Mouse (Mus musculus): Measurements from ENCODE around the gene Gstp2. TPM values are rescaled to one million over a fixed set of nuclear protein-coding genes. Genes with fewer than 3 reads are reported as not detected.

The Gstp2 gene
- polyA plus RNA-seq, 1 experiment from 2014 or later, result 151 TPM

DNA sequence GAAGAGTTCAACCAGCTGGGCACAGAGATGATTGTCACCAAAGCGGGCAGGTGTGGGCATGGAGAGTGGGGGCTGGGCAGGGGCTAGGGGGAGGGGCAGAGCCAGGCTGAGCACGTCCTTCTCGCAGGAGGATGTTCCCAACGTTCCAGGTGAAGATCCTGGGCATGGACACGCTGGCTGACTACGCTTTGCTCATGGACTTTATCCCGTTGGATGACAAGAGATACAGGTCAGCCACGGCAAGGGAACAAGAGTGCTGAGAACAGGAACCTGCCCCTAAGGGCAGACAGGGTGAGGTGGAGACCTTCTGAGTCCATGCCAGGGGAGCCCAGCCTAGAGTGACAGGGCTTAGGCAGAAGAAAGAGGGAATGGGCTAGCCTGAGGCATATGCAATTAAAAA, 49.1 kb downstream of the Gstp2 start:
- Histone ChIP-seq H3K4me3 (ENCODE audit: low read depth, low read length) (no peak overlapping the region), H3K27ac (ENCODE audit: low read depth, low read length) (no peak overlapping the region), H3K36me3 (ENCODE audit: control insufficient read depth, insufficient read depth) (no peaks in the 10 kb centered on the region), H3K27me3 (replicated peaks; ENCODE audit: control insufficient read depth, insufficient read depth, low read length) (no peaks in the 10 kb centered on the region), H3K4me2 (replicated peaks; ENCODE audit: low read depth) (no peak overlapping the region), H3K9ac (ENCODE audit: low read depth, low read length) (no peak overlapping the region), H3K9me3 (ENCODE audit: control insufficient read depth) (no peaks in the 10 kb centered on the region), H3K4me1 (replicated peaks; ENCODE audit: control insufficient read depth, insufficient read depth, low read length) (peaks cover 15% of the 10 kb centered on the region; the same call in 1 of the 2 replicates)
- WGBS, result 48% methylated on average over 8 of the region's 8 CpGs
- ATAC-seq, result no peak
- TF ChIP-seq CTCF (IDR thresholded peaks at IDR 0.05; ENCODE audit: low read depth), result no peak

DNA sequence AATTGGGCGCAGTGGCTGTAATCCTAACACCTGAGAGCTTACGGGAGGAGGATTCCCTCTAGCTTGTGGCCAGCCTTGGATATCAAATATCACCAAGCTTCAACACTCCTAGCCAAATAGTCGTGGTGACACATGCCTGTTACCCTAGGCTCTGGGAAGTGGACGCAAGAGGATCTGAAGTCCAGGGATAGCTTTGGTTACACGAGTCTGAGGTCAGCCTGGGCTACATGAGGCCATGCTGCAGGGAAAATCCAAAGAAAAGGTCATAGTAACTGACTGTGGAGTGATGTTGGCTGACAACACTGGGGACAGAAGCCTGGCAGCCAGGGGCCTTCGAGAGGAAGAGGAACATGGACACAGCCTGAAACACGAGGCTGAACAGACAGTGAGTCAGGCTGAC, 49.7 kb downstream of the Gstp2 start:
- no peak for TF ChIP-seq CTCF (IDR thresholded peaks at IDR 0.05; ENCODE audit: low read depth)
- H3K4me1 ChIP-seq (replicated peaks; ENCODE audit: control insufficient read depth, insufficient read depth, low read length), result peaks cover 11% of the 10 kb centered on the region; the same call in 1 of the 2 replicates

DNA sequence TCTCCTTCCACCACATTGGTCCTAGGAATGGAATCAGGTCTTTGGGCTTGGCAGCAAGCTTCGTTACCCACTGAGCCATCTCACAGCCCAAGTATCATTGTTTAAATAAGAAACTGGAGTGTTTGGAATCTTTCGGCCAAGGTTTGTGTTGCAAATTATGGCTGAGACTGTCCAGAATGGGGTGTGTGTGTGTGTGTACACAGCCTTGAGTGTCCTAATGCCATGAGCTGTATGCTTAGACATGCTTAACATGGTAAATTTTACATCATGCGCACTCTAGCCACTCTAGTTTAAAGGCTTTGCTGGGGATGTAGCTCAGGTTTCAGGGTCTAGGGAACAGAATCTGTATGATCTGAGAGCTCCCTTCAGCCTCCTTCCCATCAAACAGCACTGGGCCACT, 50.3 kb downstream of the Gstp2 start:
- Histone ChIP-seq H3K27me3 (replicated peaks; ENCODE audit: control insufficient read depth, insufficient read depth, low read length) (no peaks in the 10 kb centered on the region), H3K4me2 (replicated peaks; ENCODE audit: low read depth) (no peak overlapping the region), H3K9me3 (ENCODE audit: control insufficient read depth) (no peaks in the 10 kb centered on the region), H3K27ac (ENCODE audit: low read depth, low read length) (no peak overlapping the region), H3K4me1 (replicated peaks; ENCODE audit: control insufficient read depth, insufficient read depth, low read length) (peaks cover 11% of the 10 kb centered on the region; the same call in 1 of the 2 replicates), H3K9ac (ENCODE audit: low read depth, low read length) (no peak overlapping the region), H3K36me3 (ENCODE audit: control insufficient read depth, insufficient read depth) (no peaks in the 10 kb centered on the region), H3K4me3 (ENCODE audit: low read depth, low read length) (no peak overlapping the region)
- ATAC-seq, result no peak
- no peak for TF ChIP-seq CTCF (IDR thresholded peaks at IDR 0.05; ENCODE audit: low read depth)
- 77% methylated on average over 3 of the region's 3 CpGs for WGBS

More for the DNA sequence above, 49.7 kb downstream of the Gstp2 start:
- Histone ChIP-seq H3K9me3 (ENCODE audit: control insufficient read depth) (no peaks in the 10 kb centered on the region), H3K36me3 (ENCODE audit: control insufficient read depth, insufficient read depth) (no peaks in the 10 kb centered on the region), H3K9ac (ENCODE audit: low read depth, low read length) (no peak overlapping the region), H3K4me2 (replicated peaks; ENCODE audit: low read depth) (no peak overlapping the region), H3K4me3 (ENCODE audit: low read depth, low read length) (no peak overlapping the region), H3K27me3 (replicated peaks; ENCODE audit: control insufficient read depth, insufficient read depth, low read length) (no peaks in the 10 kb centered on the region), H3K27ac (ENCODE audit: low read depth, low read length) (no peak overlapping the region)
- 71% methylated on average over 7 of the region's 7 CpGs for WGBS
- ATAC-seq, result no peak

DNA sequence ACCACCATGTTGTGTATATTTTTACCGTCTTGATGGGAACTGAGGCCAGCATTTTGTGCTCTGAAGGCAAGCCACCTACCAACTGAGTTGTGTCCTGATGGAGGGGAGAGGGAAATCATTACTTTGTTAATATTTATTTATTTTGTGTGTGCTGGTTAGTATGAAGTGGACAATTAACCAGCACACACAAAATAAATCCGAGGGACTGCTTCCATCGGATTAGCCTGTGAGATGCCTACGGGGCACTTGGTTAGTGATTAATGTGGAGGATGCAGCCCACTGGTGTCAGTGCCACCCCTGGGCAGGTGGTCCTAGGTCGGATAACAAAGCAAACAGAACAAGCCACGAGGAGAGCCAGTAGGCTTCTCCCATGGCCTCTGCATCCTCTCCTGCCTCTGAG, 50.9 kb downstream of the Gstp2 start:
- WGBS, result 61% methylated on average over 6 of the region's 6 CpGs
- H3K4me1 ChIP-seq (replicated peaks; ENCODE audit: control insufficient read depth, insufficient read depth, low read length), result peaks cover 11% of the 10 kb centered on the region; the same call in 1 of the 2 replicates
- no peak overlapping the region for H3K9ac ChIP-seq (ENCODE audit: low read depth, low read length)
- TF ChIP-seq CTCF (IDR thresholded peaks at IDR 0.05; ENCODE audit: low read depth), result no peak
- H3K27ac ChIP-seq (ENCODE audit: low read depth, low read length), result no peak overlapping the region
- no peak overlapping the region for H3K4me2 ChIP-seq (replicated peaks; ENCODE audit: low read depth)
- no peaks in the 10 kb centered on the region for H3K27me3 ChIP-seq (replicated peaks; ENCODE audit: control insufficient read depth, insufficient read depth, low read length)
- H3K4me3 ChIP-seq (ENCODE audit: low read depth, low read length), result no peak overlapping the region
- H3K9me3 ChIP-seq (ENCODE audit: control insufficient read depth), result no peaks in the 10 kb centered on the region
- no peak for ATAC-seq
- H3K36me3 ChIP-seq (ENCODE audit: control insufficient read depth, insufficient read depth), result no peaks in the 10 kb centered on the region

DNA sequence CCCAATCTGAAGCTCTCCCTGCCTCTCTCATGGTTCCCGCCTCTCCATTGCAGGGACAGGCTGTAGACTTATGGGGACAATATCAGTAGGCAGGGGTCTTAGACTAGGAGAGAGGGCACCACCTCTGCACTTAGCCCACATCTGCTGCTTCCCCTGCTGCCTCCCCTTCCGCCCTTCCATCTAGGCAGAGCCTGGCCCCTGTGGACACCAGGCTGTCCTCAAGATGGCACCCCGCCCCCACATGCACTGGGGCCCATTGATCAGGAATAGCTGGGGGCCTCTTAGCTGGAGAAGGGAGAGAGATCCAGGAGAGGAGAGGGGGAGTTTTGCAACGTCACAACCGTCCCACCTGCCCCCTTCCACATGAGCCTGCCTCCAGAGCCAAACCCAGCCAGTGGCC, 53.4 kb downstream of the Gstp2 start, which contains the start of gene Tbx10:
TSS of gene Tbx10 (plus strand) at position 337 of the 400 bp plus-strand sequence.
- H3K4me2 ChIP-seq (replicated peaks; ENCODE audit: low read depth), result 0 out of 2 replicates have a peak within 1 kb of the TSS, but pooled peaks have one; percentile 6
- H3K27ac ChIP-seq (ENCODE audit: low read depth, low read length), result no peak within 1 kb of the TSS
- no peaks in the 10 kb centered on the region for H3K27me3 ChIP-seq (replicated peaks; ENCODE audit: control insufficient read depth, insufficient read depth, low read length)
- WGBS, result 73% methylated on average over 5 of the region's 5 CpGs
- H3K9me3 ChIP-seq (ENCODE audit: control insufficient read depth), result no peaks in the 10 kb centered on the region
- ATAC-seq, result no peak
- no peak within 1 kb of the TSS for H3K4me3 ChIP-seq (ENCODE audit: low read depth, low read length)
- H3K4me1 ChIP-seq (replicated peaks; ENCODE audit: control insufficient read depth, insufficient read depth, low read length), result peaks cover 8% of the 10 kb centered on the region; the same call in 1 of the 2 replicates
- no peak within 1 kb of the TSS for H3K9ac ChIP-seq (ENCODE audit: low read depth, low read length)
- TF ChIP-seq CTCF (IDR thresholded peaks at IDR 0.05; ENCODE audit: low read depth), result peak; percentile 19; the same call in 1 of the 2 replicates
- no peaks in the 10 kb centered on the region for H3K36me3 ChIP-seq (ENCODE audit: control insufficient read depth, insufficient read depth)

DNA sequence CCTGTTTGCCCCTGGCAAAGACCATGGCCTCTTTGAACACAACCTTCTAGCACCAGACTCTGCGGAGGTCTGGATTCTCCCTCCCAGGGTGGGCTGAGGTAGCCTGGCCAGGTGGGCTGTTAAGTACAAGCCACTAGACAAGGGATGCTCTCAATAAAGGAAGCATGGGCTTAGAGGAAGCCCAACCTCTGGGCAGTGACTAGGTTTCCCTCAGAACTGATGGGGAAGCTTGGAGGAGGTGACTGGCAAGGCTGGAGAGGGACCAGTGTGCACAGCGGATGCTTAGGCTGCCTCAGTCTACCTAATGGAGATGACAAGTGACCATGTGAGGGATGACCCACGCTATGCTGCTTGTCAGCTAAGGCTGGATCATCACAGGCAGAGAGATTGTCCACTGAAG, 53.9 kb downstream of the Gstp2 start:
- WGBS, result 85% methylated on average over 3 of the region's 3 CpGs
- H3K4me3 ChIP-seq (ENCODE audit: low read depth, low read length), result no peak overlapping the region

More for the DNA sequence above, 53.9 kb downstream of the Gstp2 start:
- ATAC-seq, result no peak
- Histone ChIP-seq H3K27me3 (replicated peaks; ENCODE audit: control insufficient read depth, insufficient read depth, low read length) (no peaks in the 10 kb centered on the region), H3K27ac (ENCODE audit: low read depth, low read length) (no peak overlapping the region), H3K9me3 (ENCODE audit: control insufficient read depth) (no peaks in the 10 kb centered on the region), H3K4me1 (replicated peaks; ENCODE audit: control insufficient read depth, insufficient read depth, low read length) (peaks cover 8% of the 10 kb centered on the region; the same call in 1 of the 2 replicates), H3K9ac (ENCODE audit: low read depth, low read length) (no peak overlapping the region), H3K4me2 (replicated peaks; ENCODE audit: low read depth) (no peak overlapping the region), H3K36me3 (ENCODE audit: control insufficient read depth, insufficient read depth) (no peaks in the 10 kb centered on the region)
- no peak for TF ChIP-seq CTCF (IDR thresholded peaks at IDR 0.05; ENCODE audit: low read depth)
